Mouse (Mus musculus) intestine, embryonic 14.5 days (tissue): ENCODE data around the gene Gkn3. TPM values are rescaled to one million over a fixed set of nuclear protein-coding genes. Genes with fewer than 3 reads are reported as not detected.

Source experiments
- ATAC-seq: fragments of 200-750 bp; cut with Nextera tagmentation; replicated peaks from 2 replicates; pipeline ENCODE4 v1.8.0; 2017; ENCODE audit warnings: low read depth, moderate number of reproducible peaks, moderate TSS enrichment, moderate library complexity; ENCODE audit not compliant: low FRiP score, low TSS enrichment
- DNase-seq: peaks from one replicate; pipeline ENCODE4 v3.0.0-alpha.2; 2018; ENCODE audit warnings: low spot score
- H3K27ac ChIP-seq: fragments of 300-500 bp; sonication (generic); 2 replicates; pipeline ENCODE4 v1.5.1; 2014; ENCODE audit warnings: low read depth, mild to moderate bottlenecking, control low read depth
- H3K27me3 ChIP-seq: fragments of 300-500 bp; sonication (generic); replicated peaks from 2 replicates; pipeline ENCODE4 v1.6.1; 2014; ENCODE audit warnings: low read length, control low read depth; ENCODE audit not compliant: control insufficient read depth, insufficient read depth
- H3K36me3 ChIP-seq: fragments of 300-500 bp; sonication (generic); 2 replicates; pipeline ENCODE4 v1.6.1; 2014; ENCODE audit warnings: low read length, control low read depth; ENCODE audit not compliant: control insufficient read depth, insufficient read depth
- H3K4me1 ChIP-seq: fragments of 300-500 bp; sonication (generic); replicated peaks from 2 replicates; pipeline ENCODE4 v1.6.1; 2014; ENCODE audit warnings: low read length, control low read depth, mixed read lengths; ENCODE audit not compliant: control insufficient read depth, insufficient read depth
- H3K4me2 ChIP-seq: fragments of 300-500 bp; sonication (generic); 2 replicates; pipeline ENCODE4 v1.6.1; 2014; ENCODE audit warnings: low read length
- H3K4me3 ChIP-seq: fragments of 300-500 bp; sonication (generic); 2 replicates; pipeline ENCODE4 v1.5.1; 2014; ENCODE audit warnings: low read depth, low read length, control low read depth, mixed read lengths
- H3K9ac ChIP-seq: fragments of 300-500 bp; sonication (generic); 2 replicates; pipeline ENCODE4 v1.6.1; 2014; ENCODE audit warnings: mild to moderate bottlenecking, low read length
- H3K9me3 ChIP-seq: fragments of 300-500 bp; sonication (generic); 2 replicates; pipeline ENCODE4 v1.6.1; 2016; ENCODE audit warnings: low read length, control low read depth; ENCODE audit not compliant: control insufficient read depth
- WGBS: fragments of 180-500 bp; shearing (Covaris S2); extraction: QIAGEN DNeasy Blood & Tissue Kit; methylation state at CpG from one replicate; pipeline ENCODE4 v1.1.7; 2014; 5-methylcytosine and 5-hydroxymethylcytosine counted together
- polyA plus RNA-seq: library from polyadenylated mRNA; unstranded; fragments of >200 nt; fragmentation: Nextera tagmentation; extraction: Ambion mirVana; gene quantifications from 2 replicates; pipeline ENCODE4 v1.2.1, GENCODE M21; 2014

The Gkn3 gene
- 0.65 and 1.2 TPM in 2 replicates for polyA plus RNA-seq

- no peak for ATAC-seq
- Histone ChIP-seq H3K4me2 (no peak within 1 kb of the TSS), H3K36me3 (no peaks in the 10 kb centered on the region), H3K27ac (no peak within 1 kb of the TSS), H3K4me3 (no peak within 1 kb of the TSS), H3K9me3 (no peaks in the 10 kb centered on the region), H3K27me3 (no peaks in the 10 kb centered on the region), H3K4me1 (0 out of 2 replicates have a peak, but pooled peaks cover 3% of the 10 kb centered on the region), H3K9ac (no peak within 1 kb of the TSS)
- 53% methylated on average over 7 of the region's 7 CpGs for WGBS
- no peak for DNase-seq
Observed at GRCm38 (mm10) chr6:87388877-87389276, at the start of gene Gkn3. Gkn3 (minus strand) TSS chr6:87388935.

- ATAC-seq (no peak), DNase-seq (no peak)
- no peak overlapping the region for H3K4me2 ChIP-seq
- no peaks in the 10 kb centered on the region; the same call in 1 of the 2 replicates for H3K4me1 ChIP-seq
- no peak overlapping the region for H3K27ac ChIP-seq
- H3K36me3 ChIP-seq = no peaks in the 10 kb centered on the region
- H3K9me3 ChIP-seq = no peaks in the 10 kb centered on the region
- H3K4me3 ChIP-seq = no peak overlapping the region
- 82% methylated on average over 8 of the region's 8 CpGs for WGBS
- H3K27me3 ChIP-seq = no peaks in the 10 kb centered on the region
- no peak overlapping the region for H3K9ac ChIP-seq
Observed at GRCm38 (mm10) chr6:87436745-87437144, 48.0 kb upstream of the Gkn3 start.

DNA sequence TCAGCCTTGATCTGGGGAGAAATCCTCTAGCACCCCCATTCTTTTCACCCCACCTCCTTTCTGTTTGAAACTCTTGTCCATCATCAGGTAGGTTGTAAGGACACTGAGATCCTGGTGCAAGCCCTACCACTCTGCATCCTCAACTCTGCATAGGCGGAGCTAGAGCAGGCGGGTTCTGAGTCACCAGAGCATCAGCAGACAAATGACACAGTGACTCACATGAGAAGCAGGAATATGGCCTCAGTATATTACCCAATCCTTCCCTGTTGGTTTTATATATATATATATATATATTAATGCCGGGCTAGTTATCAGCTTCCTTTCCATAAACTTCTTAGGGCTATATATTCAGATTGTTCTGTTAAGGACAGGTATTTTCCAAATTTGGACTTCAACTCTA is 47.1 kb upstream of the Gkn3 start:
- no peaks in the 10 kb centered on the region for H3K36me3 ChIP-seq
- no peak for DNase-seq
- H3K4me1 ChIP-seq = no peaks in the 10 kb centered on the region; the same call in 1 of the 2 replicates
- no peak overlapping the region for H3K27ac ChIP-seq
- no peak for ATAC-seq
- no peaks in the 10 kb centered on the region for H3K27me3 ChIP-seq
- H3K9ac ChIP-seq = no peak overlapping the region
- H3K4me3 ChIP-seq = no peak overlapping the region
- WGBS = 87% methylated on average over 3 of the region's 3 CpGs
- no peaks in the 10 kb centered on the region for H3K9me3 ChIP-seq
- no peak overlapping the region for H3K4me2 ChIP-seq

- no peak within 1 kb of the TSS for H3K27ac ChIP-seq
- no peak within 1 kb of the TSS for H3K4me2 ChIP-seq
- 54% methylated on average over 7 of the region's 7 CpGs for WGBS
- H3K27me3 ChIP-seq = no peaks in the 10 kb centered on the region
- ATAC-seq (no peak), DNase-seq (no peak)
- H3K4me1 ChIP-seq = no peaks in the 10 kb centered on the region
- no peak within 1 kb of the TSS for H3K4me3 ChIP-seq
- H3K9ac ChIP-seq = no peak within 1 kb of the TSS
- no peaks in the 10 kb centered on the region for H3K9me3 ChIP-seq
- no peaks in the 10 kb centered on the region for H3K36me3 ChIP-seq
Observed at GRCm38 (mm10) chr6:87428487-87429044, 39.8 kb upstream of the Gkn3 start, which contains the start of gene Bmp10. Bmp10 (plus strand) TSS chr6:87428994.

- no peak overlapping the region for H3K27ac ChIP-seq
- ATAC-seq = no peak
- H3K4me2 ChIP-seq = no peak overlapping the region
- 81% methylated on average over 8 of the region's 8 CpGs for WGBS
- no peaks in the 10 kb centered on the region for H3K27me3 ChIP-seq
- H3K36me3 ChIP-seq = no peaks in the 10 kb centered on the region
- no peak overlapping the region for H3K4me3 ChIP-seq
- H3K4me1 ChIP-seq = no peaks in the 10 kb centered on the region
- H3K9ac ChIP-seq = no peak overlapping the region
- DNase-seq = no peak
- H3K9me3 ChIP-seq = no peaks in the 10 kb centered on the region
Observed at GRCm38 (mm10) chr6:87427616-87428015, 38.9 kb upstream of the Gkn3 start.

GRCm38 (mm10) chr6:87426954-87427353 is 38.2 kb upstream of the Gkn3 start:
- Histone ChIP-seq H3K9me3 (no peaks in the 10 kb centered on the region), H3K9ac (no peak overlapping the region), H3K4me3 (no peak overlapping the region), H3K27me3 (no peaks in the 10 kb centered on the region), H3K4me1 (no peaks in the 10 kb centered on the region), H3K4me2 (no peak overlapping the region), H3K27ac (no peak overlapping the region), H3K36me3 (no peaks in the 10 kb centered on the region)
- 81% methylated on average over 5 of the region's 5 CpGs for WGBS
- ATAC-seq (no peak), DNase-seq (no peak)

DNA sequence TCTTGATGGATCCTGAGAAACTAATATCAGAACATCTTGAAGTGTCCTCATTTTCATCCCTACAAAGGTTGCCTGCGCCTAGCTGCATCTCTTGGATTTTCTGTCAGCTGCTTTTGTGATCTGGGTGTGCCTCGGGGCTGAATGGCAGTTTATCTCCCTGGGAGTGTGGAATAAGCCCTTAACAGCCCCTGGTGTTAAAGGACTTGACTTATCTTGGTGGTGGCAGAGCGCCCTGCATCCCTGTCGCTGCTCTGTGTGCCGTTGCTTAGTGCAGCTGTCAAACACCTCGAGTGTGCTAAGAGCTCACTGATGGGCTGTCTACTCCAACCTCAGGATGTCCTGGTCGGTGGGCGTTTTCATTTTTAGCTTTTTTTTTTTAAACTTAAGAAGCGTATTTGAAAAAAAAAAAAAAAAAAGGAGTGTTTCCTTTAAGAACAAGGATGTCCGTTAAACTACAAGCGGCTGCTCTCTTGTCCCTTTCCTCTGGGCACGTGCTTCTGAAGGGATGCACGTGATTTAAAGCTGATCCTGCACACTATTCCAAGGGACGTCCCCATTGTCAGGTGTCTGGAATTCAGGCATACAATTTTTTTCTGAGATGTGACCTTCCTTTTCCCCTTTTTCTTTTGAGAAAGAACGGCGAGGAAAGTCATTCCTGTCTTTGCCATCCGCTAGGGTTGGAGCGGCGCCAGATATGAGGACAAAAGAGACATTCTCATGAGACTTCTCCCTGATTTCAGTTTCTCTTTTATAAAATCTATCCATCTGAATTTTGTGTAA is 35.5 kb upstream of the Gkn3 start:
- DNase-seq = no peak
- Histone ChIP-seq H3K4me1 (no peaks in the 10 kb centered on the region), H3K9ac (no peak overlapping the region)

DNA sequence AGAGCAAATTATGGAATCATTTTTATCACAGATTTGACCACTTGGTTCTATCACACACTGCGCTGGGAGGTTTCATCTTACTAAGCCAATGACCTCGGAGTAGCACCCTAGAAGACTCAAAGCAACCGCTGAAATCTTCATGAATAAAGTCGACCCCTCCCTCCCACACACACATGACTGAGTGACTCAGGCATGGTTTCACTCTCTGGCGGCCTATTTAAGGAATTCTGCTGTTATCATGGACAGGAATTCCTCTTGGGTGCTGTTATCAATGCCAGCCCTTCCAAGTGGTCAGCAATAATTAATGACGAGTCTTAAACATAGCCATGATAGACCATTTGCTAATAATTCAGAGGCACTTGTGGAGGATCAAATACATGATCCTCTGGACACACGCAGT is 33.6 kb upstream of the Gkn3 start:
- no peak for DNase-seq
- WGBS = 73% methylated on average over 7 of the region's 7 CpGs

More for the DNA sequence above, 35.5 kb upstream of the Gkn3 start:
- 50% methylated on average over 19 of the region's 19 CpGs for WGBS
- no peaks in the 10 kb centered on the region for H3K36me3 ChIP-seq
- no peak for ATAC-seq
- no peak overlapping the region for H3K4me2 ChIP-seq
- no peak overlapping the region for H3K4me3 ChIP-seq
- no peaks in the 10 kb centered on the region for H3K27me3 ChIP-seq
- H3K27ac ChIP-seq = no peak overlapping the region
- H3K9me3 ChIP-seq = no peaks in the 10 kb centered on the region

GRCm38 (mm10) chr6:87412011-87412410 is 23.3 kb upstream of the Gkn3 start:
- no peak overlapping the region for H3K4me3 ChIP-seq
- no peaks in the 10 kb centered on the region for H3K4me1 ChIP-seq
- 23% methylated on average over 3 of the region's 3 CpGs for WGBS
- no peak overlapping the region for H3K27ac ChIP-seq
- H3K4me2 ChIP-seq = no peak overlapping the region
- DNase-seq (no peak), ATAC-seq (no peak)
- H3K9ac ChIP-seq = no peak overlapping the region
- H3K27me3 ChIP-seq = no peaks in the 10 kb centered on the region
- no peaks in the 10 kb centered on the region for H3K9me3 ChIP-seq
- no peaks in the 10 kb centered on the region for H3K36me3 ChIP-seq

More for the DNA sequence above, 33.6 kb upstream of the Gkn3 start:
- H3K27ac ChIP-seq = no peak overlapping the region
- H3K4me1 ChIP-seq = no peaks in the 10 kb centered on the region
- no peak overlapping the region for H3K4me2 ChIP-seq
- no peaks in the 10 kb centered on the region for H3K9me3 ChIP-seq
- ATAC-seq = no peak
- H3K9ac ChIP-seq = no peak overlapping the region
- H3K36me3 ChIP-seq = no peaks in the 10 kb centered on the region
- H3K27me3 ChIP-seq = no peaks in the 10 kb centered on the region
- H3K4me3 ChIP-seq = no peak overlapping the region
